Mouse (Mus musculus) midbrain, embryonic 14.5 days (tissue): ENCODE measurements around the gene Lsm14a. TPM values are rescaled to one million over a fixed set of nuclear protein-coding genes. Genes with fewer than 3 reads are reported as not detected.
A peak's percentile ranks its signal among the peaks of the same experiment; 100 is the strongest.

Experiments
- ATAC-seq: fragments of 200-750 bp; cut with Nextera tagmentation; 2 replicates; pipeline ENCODE4 v1.8.0; 2017; ENCODE audit warnings: moderate number of reproducible peaks, moderate library complexity; ENCODE audit not compliant: low FRiP score, low TSS enrichment
- DNase-seq: peaks from one replicate; pipeline ENCODE4 v3.0.0-alpha.2; 2015
- H3K27ac ChIP-seq: fragments of 300-500 bp; sonication (generic); replicated peaks from 2 replicates; pipeline ENCODE4 v1.5.1; 2014; ENCODE audit warnings: mild to moderate bottlenecking, low read depth, low read length, moderate library complexity
- H3K27me3 ChIP-seq: fragments of 300-500 bp; sonication (generic); 2 replicates; pipeline ENCODE4 v1.6.1; 2014; ENCODE audit warnings: low read length, control low read depth, mixed read lengths; ENCODE audit not compliant: control insufficient read depth, insufficient read depth
- H3K36me3 ChIP-seq: fragments of 300-500 bp; sonication (generic); 2 replicates; pipeline ENCODE4 v1.6.1; 2014; ENCODE audit warnings: low read length, control low read depth; ENCODE audit not compliant: control insufficient read depth, insufficient read depth
- H3K4me1 ChIP-seq: fragments of 300-500 bp; sonication (generic); 2 replicates; pipeline ENCODE4 v1.6.1; 2014; ENCODE audit warnings: mild to moderate bottlenecking, antibody characterized with exemption, low read length, control low read depth; ENCODE audit not compliant: control insufficient read depth, insufficient read depth
- H3K4me2 ChIP-seq: fragments of 300-500 bp; sonication (generic); 2 replicates; pipeline ENCODE4 v1.6.1; 2014; ENCODE audit warnings: mild to moderate bottlenecking, low read length, moderate library complexity
- H3K4me3 ChIP-seq: fragments of 300-500 bp; sonication (generic); replicated peaks from 2 replicates; pipeline ENCODE4 v1.5.1; 2014; ENCODE audit warnings: low read depth, low read length
- H3K9ac ChIP-seq: fragments of 300-500 bp; sonication (generic); replicated peaks from 2 replicates; pipeline ENCODE4 v1.6.1; 2014; ENCODE audit warnings: mild to moderate bottlenecking, low read length, moderate library complexity
- H3K9me3 ChIP-seq: fragments of 300-500 bp; sonication (generic); 2 replicates; pipeline ENCODE4 v1.6.1; 2016; ENCODE audit warnings: low read length, control low read depth, mixed read lengths; ENCODE audit not compliant: control insufficient read depth
- WGBS: fragments of 180-500 bp; shearing (Covaris S2); extraction: QIAGEN DNeasy Blood & Tissue Kit; methylation state at CpG from one replicate; pipeline ENCODE4 v1.1.7; 2014; 5-methylcytosine and 5-hydroxymethylcytosine counted together
- polyA plus RNA-seq: library from polyadenylated mRNA; unstranded; fragments of >200 nt; fragmentation: Nextera tagmentation; extraction: Ambion mirVana; gene quantifications from 2 replicates; pipeline ENCODE4 v1.2.1, GENCODE M21; 2014

Gene Lsm14a
- 46.1 and 48.9 TPM in 2 replicates for polyA plus RNA-seq

DNA sequence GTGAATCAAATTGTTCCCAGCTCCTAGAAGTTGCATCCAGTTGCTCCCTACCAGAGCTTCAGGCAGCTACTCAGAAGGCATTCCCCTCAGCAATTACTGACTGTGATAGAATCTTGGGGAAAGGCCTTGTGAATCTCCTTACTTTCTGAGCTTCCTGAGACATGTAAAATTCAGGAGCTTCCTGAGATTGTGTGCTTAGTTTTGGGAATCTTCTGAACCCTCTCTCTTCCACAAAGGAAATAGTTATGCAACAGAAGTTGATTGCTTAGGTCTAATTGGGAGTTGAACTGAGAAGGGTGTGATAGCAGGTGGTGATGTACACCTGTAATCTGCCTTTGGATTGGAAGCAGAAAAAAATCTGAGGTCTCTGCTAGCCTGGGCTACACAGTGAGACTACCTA lies at the start of gene Lsm14a:
Lsm14a (minus strand) TSS at position 101 of the 400 bp plus-strand sequence.
- Histone ChIP-seq H3K4me3 (no peak within 1 kb of the TSS), H3K9me3 (no peaks in the 10 kb centered on the region), H3K4me2 (no peak within 1 kb of the TSS), H3K36me3 (no peaks in the 10 kb centered on the region), H3K27ac (no peak within 1 kb of the TSS), H3K9ac (no peak within 1 kb of the TSS), H3K4me1 (peaks cover 10% of the 10 kb centered on the region), H3K27me3 (no peaks in the 10 kb centered on the region)
- ATAC-seq (no peak), DNase-seq (no peak)

- ATAC-seq (no peak), DNase-seq (peak; percentile 87)
- Histone ChIP-seq H3K4me1 (peaks cover 3% of the 10 kb centered on the region), H3K36me3 (no peaks in the 10 kb centered on the region), H3K4me3 (no peak overlapping the region), H3K9me3 (no peaks in the 10 kb centered on the region), H3K4me2 (no peak overlapping the region), H3K27ac (no peak overlapping the region), H3K27me3 (no peaks in the 10 kb centered on the region), H3K9ac (no peak overlapping the region)
- 42% methylated on average over 6 of the region's 6 CpGs for WGBS
Observed at GRCm38 (mm10) chr7:34438903-34439302, 45.8 kb upstream of the Lsm14a start.

DNA sequence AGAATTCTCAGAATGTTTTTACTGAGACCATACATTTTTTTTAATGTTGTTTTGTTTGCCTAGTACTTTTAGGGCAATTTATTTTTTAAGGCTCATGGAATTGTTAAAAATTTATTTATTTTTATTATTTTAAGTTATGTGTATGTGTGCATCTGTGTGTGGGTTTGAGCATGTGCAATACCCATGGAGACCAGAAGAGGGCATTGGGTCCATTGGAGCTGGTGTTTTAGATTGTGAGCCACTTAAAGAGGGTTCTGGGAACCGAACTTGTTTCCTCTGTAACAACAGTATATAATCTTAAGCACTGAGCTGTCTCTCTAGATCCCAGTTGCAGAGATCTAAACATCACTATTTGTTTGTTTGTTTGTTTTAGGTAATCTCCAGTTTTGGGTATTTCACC lies 40.5 kb upstream of the Lsm14a start:
- H3K4me1 ChIP-seq, result no peaks in the 10 kb centered on the region
- no peaks in the 10 kb centered on the region for H3K36me3 ChIP-seq
- DNase-seq (no peak), ATAC-seq (no peak)
- no peak overlapping the region for H3K27ac ChIP-seq
- no peak overlapping the region for H3K4me3 ChIP-seq
- no peaks in the 10 kb centered on the region for H3K27me3 ChIP-seq
- no peak overlapping the region for H3K4me2 ChIP-seq
- H3K9me3 ChIP-seq, result no peaks in the 10 kb centered on the region
- WGBS, result 85% methylated on average over 1 of the region's 1 CpGs
- H3K9ac ChIP-seq, result no peak overlapping the region

- Histone ChIP-seq H3K27ac (no peak overlapping the region), H3K27me3 (no peaks in the 10 kb centered on the region), H3K9me3 (no peaks in the 10 kb centered on the region), H3K4me2 (no peak overlapping the region), H3K9ac (no peak overlapping the region), H3K4me3 (no peak overlapping the region), H3K36me3 (no peaks in the 10 kb centered on the region), H3K4me1 (no peaks in the 10 kb centered on the region)
- DNase-seq (no peak), ATAC-seq (no peak)
- WGBS, result 90% methylated on average over 2 of the region's 2 CpGs
Observed at GRCm38 (mm10) chr7:34421201-34421600, 28.1 kb upstream of the Lsm14a start.

DNA sequence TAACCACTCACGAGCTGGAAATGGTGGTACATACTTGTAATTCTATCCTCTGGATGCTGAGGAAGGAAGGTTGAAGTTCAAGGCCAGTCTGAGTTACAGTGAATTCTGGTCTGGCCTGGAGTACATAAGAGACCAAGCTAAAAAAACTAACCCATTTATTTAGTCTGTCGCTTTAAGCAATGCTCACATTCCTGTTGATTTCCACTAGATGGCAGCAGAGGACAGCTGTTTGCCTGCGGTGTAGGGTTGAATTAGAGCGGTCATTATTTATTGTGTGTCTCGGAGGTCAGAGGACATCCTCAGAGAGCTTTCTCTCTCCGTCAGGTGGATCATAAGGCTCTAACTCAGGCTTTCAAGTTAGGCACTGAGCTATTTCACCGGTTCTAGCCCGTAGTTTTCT lies 14.4 kb upstream of the Lsm14a start:
- no peak overlapping the region for H3K9ac ChIP-seq
- no peak overlapping the region for H3K4me3 ChIP-seq
- ATAC-seq (peak; percentile 63; the same call in 1 of the 2 replicates), DNase-seq (peak; percentile 88)
- H3K27me3 ChIP-seq, result no peaks in the 10 kb centered on the region
- H3K36me3 ChIP-seq, result no peaks in the 10 kb centered on the region
- 0 out of 2 replicates have a peak overlapping the region, but pooled peaks have one; percentile 20 for H3K4me2 ChIP-seq
- no peak overlapping the region for H3K27ac ChIP-seq
- H3K9me3 ChIP-seq, result no peaks in the 10 kb centered on the region
- no peaks in the 10 kb centered on the region for H3K4me1 ChIP-seq
- WGBS, result 10% methylated on average over 8 of the region's 8 CpGs

DNA sequence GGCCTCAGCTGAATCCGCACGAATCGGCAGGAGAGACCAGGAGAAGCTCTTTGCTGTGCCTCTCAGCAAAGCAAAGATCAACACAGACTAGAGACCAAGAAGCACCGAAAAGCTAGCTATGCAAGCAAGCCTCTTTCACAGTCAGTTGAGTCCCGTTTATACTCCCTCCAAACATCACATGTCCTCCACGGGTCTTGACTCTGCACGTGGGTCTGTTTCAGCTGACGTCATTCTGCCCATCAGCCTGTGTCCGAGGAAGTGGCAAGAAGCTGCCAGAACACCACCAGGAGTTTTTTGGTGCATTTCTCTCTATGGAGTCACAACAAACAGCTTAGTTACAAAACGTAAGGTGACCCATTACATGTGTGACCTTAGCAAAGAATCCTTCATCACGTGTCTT lies 10.8 kb upstream of the Lsm14a start:
- H3K27me3 ChIP-seq, result no peaks in the 10 kb centered on the region
- no peak overlapping the region for H3K27ac ChIP-seq
- DNase-seq (no peak), ATAC-seq (no peak)
- H3K4me2 ChIP-seq, result no peak overlapping the region
- no peaks in the 10 kb centered on the region for H3K4me1 ChIP-seq
- no peak overlapping the region for H3K4me3 ChIP-seq
- no peaks in the 10 kb centered on the region for H3K9me3 ChIP-seq
- no peaks in the 10 kb centered on the region for H3K36me3 ChIP-seq
- WGBS, result 76% methylated on average over 11 of the region's 11 CpGs
- no peak overlapping the region for H3K9ac ChIP-seq

- ATAC-seq (no peak), DNase-seq (no peak)
- H3K36me3 ChIP-seq, result no peaks in the 10 kb centered on the region
- H3K9ac ChIP-seq, result no peak overlapping the region
- H3K4me3 ChIP-seq, result no peak overlapping the region
- H3K4me2 ChIP-seq, result no peak overlapping the region
- no peaks in the 10 kb centered on the region for H3K4me1 ChIP-seq
- no peaks in the 10 kb centered on the region for H3K9me3 ChIP-seq
- no peaks in the 10 kb centered on the region for H3K27me3 ChIP-seq
- WGBS, result 68% methylated on average over 1 of the region's 4 CpGs
- H3K27ac ChIP-seq, result no peak overlapping the region
Observed at GRCm38 (mm10) chr7:34400070-34400469, 7.0 kb upstream of the Lsm14a start.

DNA sequence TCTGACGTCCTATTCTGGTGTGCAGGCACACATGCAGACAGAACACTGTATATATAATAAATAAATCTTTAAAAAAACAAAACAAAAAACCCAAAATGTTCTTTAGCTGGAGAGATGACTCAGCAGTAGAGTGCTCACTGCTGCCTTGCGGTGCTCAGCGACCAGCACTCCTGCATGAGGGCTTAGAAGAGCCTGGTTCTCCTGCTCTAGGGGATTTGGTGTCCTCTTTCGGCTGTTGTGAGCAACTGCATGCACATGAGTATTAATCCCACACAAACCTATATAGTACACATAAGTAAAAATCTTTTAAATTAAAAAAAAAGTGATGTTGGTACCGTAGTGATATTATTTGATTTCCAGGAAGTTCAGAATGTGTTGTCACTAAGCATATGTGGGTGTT lies 5.7 kb upstream of the Lsm14a start:
- Histone ChIP-seq H3K4me2 (no peak overlapping the region), H3K27me3 (no peaks in the 10 kb centered on the region)
- ATAC-seq, result no peak

DNA sequence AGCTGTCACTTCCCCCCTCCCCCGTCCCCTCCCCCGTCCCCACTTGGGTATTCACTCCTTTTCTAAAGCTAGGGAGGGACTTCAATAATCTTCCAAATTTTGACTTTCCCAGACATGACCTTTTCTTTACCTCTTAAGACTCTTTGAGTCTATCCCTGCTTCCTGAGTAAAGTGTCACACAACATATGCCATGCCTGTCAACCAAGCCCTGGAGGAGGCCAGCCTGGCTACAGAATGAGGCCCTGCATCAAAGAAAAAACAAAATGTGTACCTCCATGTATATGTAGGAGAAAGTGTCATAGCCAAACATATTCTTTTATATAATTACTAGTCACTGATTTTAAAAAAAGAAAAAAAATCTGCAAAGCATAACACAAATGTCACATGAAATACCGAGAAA lies 3.7 kb upstream of the Lsm14a start:
- Histone ChIP-seq H3K4me2 (no peak overlapping the region), H3K9ac (no peak overlapping the region), H3K27me3 (no peaks in the 10 kb centered on the region), H3K27ac (no peak overlapping the region), H3K36me3 (no peaks in the 10 kb centered on the region), H3K4me3 (no peak overlapping the region), H3K4me1 (no peaks in the 10 kb centered on the region), H3K9me3 (no peaks in the 10 kb centered on the region)
- no peak for DNase-seq
- no peak for ATAC-seq
- 86% methylated on average over 3 of the region's 3 CpGs for WGBS

More for the DNA sequence above, 5.7 kb upstream of the Lsm14a start:
- no peaks in the 10 kb centered on the region for H3K4me1 ChIP-seq
- H3K36me3 ChIP-seq, result no peaks in the 10 kb centered on the region
- H3K4me3 ChIP-seq, result no peak overlapping the region
- H3K9ac ChIP-seq, result no peak overlapping the region
- 76% methylated on average over 5 of the region's 5 CpGs for WGBS
- H3K9me3 ChIP-seq, result no peaks in the 10 kb centered on the region
- DNase-seq, result no peak
- H3K27ac ChIP-seq, result no peak overlapping the region
